Mouse (Mus musculus): ENCODE measurements around the gene Myo1f. TPM values are rescaled to one million over a fixed set of nuclear protein-coding genes. Genes with fewer than 3 reads are reported as not detected.

Myo1f gene
- polyA plus RNA-seq (2016; fragmentation: Nextera tagmentation; extraction: Ambion mirVana), result 1.7 and 1.8 TPM in 2 replicates

- WGBS, result 42% methylated on average over 6 of the region's 6 CpGs
- ATAC-seq (ENCODE audit: low FRiP score), result no peak
- H3K4me3 ChIP-seq (replicated peaks), result no peak within 1 kb of the TSS
- H3K9me3 ChIP-seq, result no peaks in the 10 kb centered on the region
- no peaks in the 10 kb centered on the region for H3K27me3 ChIP-seq
- H3K4me2 ChIP-seq, result no peak within 1 kb of the TSS
- H3K27ac ChIP-seq, result no peak within 1 kb of the TSS
- peaks cover 7% of the 10 kb centered on the region for H3K36me3 ChIP-seq (replicated peaks)
- H3K4me1 ChIP-seq, result no peaks in the 10 kb centered on the region
- no peak within 1 kb of the TSS for H3K9ac ChIP-seq
Observed at GRCm38 (mm10) chr17:33555223-33555855, at the start of gene Myo1f. Gene Myo1f, plus strand, starts transcription at chr17:33555707.

- H3K9me3 ChIP-seq, result no peaks in the 10 kb centered on the region
- no peak overlapping the region for H3K9ac ChIP-seq
- WGBS, result 91% methylated on average over 1 of the region's 1 CpGs
- no peak overlapping the region for H3K4me2 ChIP-seq
- no peaks in the 10 kb centered on the region for H3K4me1 ChIP-seq
- no peaks in the 10 kb centered on the region for H3K36me3 ChIP-seq (replicated peaks)
- no peak overlapping the region for H3K27ac ChIP-seq
- ATAC-seq (ENCODE audit: low FRiP score), result no peak
- H3K4me3 ChIP-seq (replicated peaks), result no peak overlapping the region
- H3K27me3 ChIP-seq, result no peaks in the 10 kb centered on the region
Observed at GRCm38 (mm10) chr17:33508386-33508785, 47.1 kb upstream of the Myo1f start.

GRCm38 (mm10) chr17:33510172-33510571 lies 45.3 kb upstream of the Myo1f start:
- WGBS, result 77% methylated on average over 5 of the region's 5 CpGs

GRCm38 (mm10) chr17:33512441-33513415 lies 42.8 kb upstream of the Myo1f start:
- ATAC-seq (ENCODE audit: low FRiP score), result no peak
- H3K9ac ChIP-seq, result no peak overlapping the region
- WGBS, result 17% methylated on average over 2 of the region's 2 CpGs
- no peaks in the 10 kb centered on the region for H3K36me3 ChIP-seq (replicated peaks)
- no peaks in the 10 kb centered on the region for H3K4me1 ChIP-seq
- H3K4me3 ChIP-seq (replicated peaks), result no peak overlapping the region
- H3K27ac ChIP-seq, result no peak overlapping the region
- no peaks in the 10 kb centered on the region for H3K9me3 ChIP-seq
- H3K27me3 ChIP-seq, result no peaks in the 10 kb centered on the region
- H3K4me2 ChIP-seq, result no peak overlapping the region

More at GRCm38 (mm10) chr17:33510172-33510571, 45.3 kb upstream of the Myo1f start:
- H3K27ac ChIP-seq, result no peak overlapping the region
- H3K4me2 ChIP-seq, result no peak overlapping the region
- no peaks in the 10 kb centered on the region for H3K9me3 ChIP-seq
- no peaks in the 10 kb centered on the region for H3K36me3 ChIP-seq (replicated peaks)
- H3K4me3 ChIP-seq (replicated peaks), result no peak overlapping the region
- no peak for ATAC-seq (ENCODE audit: low FRiP score)
- H3K4me1 ChIP-seq, result no peaks in the 10 kb centered on the region
- no peak overlapping the region for H3K9ac ChIP-seq
- H3K27me3 ChIP-seq, result no peaks in the 10 kb centered on the region

GRCm38 (mm10) chr17:33513874-33514273 lies 41.6 kb upstream of the Myo1f start:
- no peaks in the 10 kb centered on the region for H3K27me3 ChIP-seq
- no peak overlapping the region for H3K27ac ChIP-seq
- no peak for ATAC-seq (ENCODE audit: low FRiP score)
- 91% methylated on average over 5 of the region's 5 CpGs for WGBS
- H3K9ac ChIP-seq, result no peak overlapping the region
- H3K36me3 ChIP-seq (replicated peaks), result no peaks in the 10 kb centered on the region
- H3K4me2 ChIP-seq, result no peak overlapping the region
- no peak overlapping the region for H3K4me3 ChIP-seq (replicated peaks)
- no peaks in the 10 kb centered on the region for H3K9me3 ChIP-seq
- no peaks in the 10 kb centered on the region for H3K4me1 ChIP-seq

GRCm38 (mm10) chr17:33520366-33520765 lies 35.1 kb upstream of the Myo1f start:
- Histone ChIP-seq H3K9ac (no peak overlapping the region), H3K27me3 (no peaks in the 10 kb centered on the region), H3K9me3 (no peaks in the 10 kb centered on the region), H3K27ac (no peak overlapping the region), H3K36me3 (replicated peaks) (no peaks in the 10 kb centered on the region), H3K4me3 (replicated peaks) (no peak overlapping the region), H3K4me1 (peaks cover 16% of the 10 kb centered on the region), H3K4me2 (no peak overlapping the region)
- WGBS, result 80% methylated on average over 1 of the region's 1 CpGs
- ATAC-seq (ENCODE audit: low FRiP score), result no peak

GRCm38 (mm10) chr17:33523431-33523917 lies 32.0 kb upstream of the Myo1f start:
- Histone ChIP-seq H3K4me3 (replicated peaks) (peak overlapping the region; percentile 63), H3K27me3 (no peaks in the 10 kb centered on the region), H3K4me2 (peak overlapping the region; percentile 66), H3K27ac (peak overlapping the region; percentile 75), H3K9ac (peak overlapping the region; percentile 68), H3K9me3 (no peaks in the 10 kb centered on the region), H3K36me3 (replicated peaks) (0 out of 2 replicates have a peak, but pooled peaks cover 4% of the 10 kb centered on the region), H3K4me1 (peaks cover 28% of the 10 kb centered on the region)
- WGBS, result 2% methylated on average over 11 of the region's 13 CpGs
- peak; percentile 67 for ATAC-seq (ENCODE audit: low FRiP score)

- ATAC-seq (ENCODE audit: low FRiP score), result peak; percentile 71
- Histone ChIP-seq H3K4me3 (replicated peaks) (peak within 1 kb of the TSS; percentile 63), H3K4me1 (peaks cover 28% of the 10 kb centered on the region), H3K27ac (peak within 1 kb of the TSS; percentile 75), H3K4me2 (peak within 1 kb of the TSS; percentile 66), H3K27me3 (no peaks in the 10 kb centered on the region), H3K9ac (peak within 1 kb of the TSS; percentile 68), H3K36me3 (replicated peaks) (peaks cover 10% of the 10 kb centered on the region), H3K9me3 (no peaks in the 10 kb centered on the region)
- under 1% methylated on average over 44 of the region's 44 CpGs for WGBS
Observed at GRCm38 (mm10) chr17:33523918-33524755, 31.4 kb upstream of the Myo1f start, which contains the start of gene Adamts10. Gene Adamts10, plus strand, starts transcription at chr17:33524204.

- Histone ChIP-seq H3K36me3 (replicated peaks) (peaks cover 18% of the 10 kb centered on the region), H3K27ac (peak overlapping the region; percentile 75), H3K4me3 (replicated peaks) (peak overlapping the region; percentile 63), H3K4me2 (peak overlapping the region; percentile 66), H3K27me3 (no peaks in the 10 kb centered on the region), H3K9ac (peak overlapping the region; percentile 68), H3K9me3 (no peaks in the 10 kb centered on the region), H3K4me1 (peaks cover 28% of the 10 kb centered on the region)
- whole genome bisulfite sequencing, result 0% methylated on average over 2 of the region's 2 CpGs
- ATAC-seq (ENCODE audit: low FRiP score), result peak; percentile 25
Observed at GRCm38 (mm10) chr17:33524806-33525373, 30.6 kb upstream of the Myo1f start.

- no peak overlapping the region for H3K27ac ChIP-seq
- peaks cover 28% of the 10 kb centered on the region for H3K4me1 ChIP-seq
- no peak overlapping the region for H3K4me3 ChIP-seq (replicated peaks)
- H3K9ac ChIP-seq, result no peak overlapping the region
- ATAC-seq (ENCODE audit: low FRiP score), result no peak
- H3K4me2 ChIP-seq, result no peak overlapping the region
- no peaks in the 10 kb centered on the region for H3K9me3 ChIP-seq
- peaks cover 33% of the 10 kb centered on the region for H3K36me3 ChIP-seq (replicated peaks)
- no peaks in the 10 kb centered on the region for H3K27me3 ChIP-seq
- WGBS, result 61% methylated on average over 3 of the region's 3 CpGs
Observed at GRCm38 (mm10) chr17:33526506-33526905, 29.0 kb upstream of the Myo1f start.

- WGBS, result 87% methylated on average over 3 of the region's 3 CpGs
- no peaks in the 10 kb centered on the region for H3K27me3 ChIP-seq
- H3K27ac ChIP-seq, result no peak overlapping the region
- no peak overlapping the region for H3K9ac ChIP-seq
- H3K9me3 ChIP-seq, result no peaks in the 10 kb centered on the region
- H3K4me3 ChIP-seq (replicated peaks), result no peak overlapping the region
- peaks cover 38% of the 10 kb centered on the region for H3K36me3 ChIP-seq (replicated peaks)
- no peak for ATAC-seq (ENCODE audit: low FRiP score)
- no peak overlapping the region for H3K4me2 ChIP-seq
- no peaks in the 10 kb centered on the region for H3K4me1 ChIP-seq
Observed at GRCm38 (mm10) chr17:33539106-33539675, 16.3 kb upstream of the Myo1f start.

All from forebrain, embryonic 12.5 days (tissue).